Mouse (Mus musculus): ENCODE measurements around the gene Angptl2.

Angptl2 gene

DNA sequence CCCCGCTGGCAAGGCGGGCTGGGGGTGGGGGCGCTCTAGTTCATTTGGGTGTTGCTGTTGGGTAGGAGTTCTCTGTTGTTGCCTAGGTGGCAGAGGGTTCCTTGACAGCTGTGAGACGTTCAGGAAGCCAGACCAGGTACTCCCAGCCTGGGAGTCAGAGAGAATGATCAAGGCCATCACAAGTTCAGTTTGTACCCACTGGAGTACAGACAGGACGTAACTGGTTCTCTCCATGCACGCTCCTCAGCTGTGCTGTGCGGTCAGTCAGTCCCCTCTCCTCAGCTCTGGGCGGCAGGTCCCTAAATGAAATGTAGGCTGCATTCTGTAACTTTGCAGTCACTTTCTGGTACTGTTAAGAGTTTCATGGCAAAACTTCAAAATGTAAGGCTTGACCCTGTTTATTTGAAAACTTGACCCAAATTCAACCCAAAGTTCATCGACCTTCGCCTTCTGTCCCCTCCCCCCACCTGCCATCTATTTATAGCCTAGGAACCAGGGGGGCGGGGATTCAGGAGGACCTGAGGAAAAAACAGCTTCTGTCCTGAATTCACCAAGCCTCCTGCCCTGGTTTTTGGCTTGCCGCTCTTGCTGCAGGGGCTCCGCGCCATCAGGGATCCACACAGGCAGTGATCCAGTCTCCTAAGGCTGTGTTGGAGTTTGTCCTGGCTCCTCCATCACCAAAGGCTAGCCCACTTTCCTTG is 15.4 kb upstream of the Angptl2 start:
- 73% methylated on average over 14 of the region's 14 CpGs for WGBS

DNA sequence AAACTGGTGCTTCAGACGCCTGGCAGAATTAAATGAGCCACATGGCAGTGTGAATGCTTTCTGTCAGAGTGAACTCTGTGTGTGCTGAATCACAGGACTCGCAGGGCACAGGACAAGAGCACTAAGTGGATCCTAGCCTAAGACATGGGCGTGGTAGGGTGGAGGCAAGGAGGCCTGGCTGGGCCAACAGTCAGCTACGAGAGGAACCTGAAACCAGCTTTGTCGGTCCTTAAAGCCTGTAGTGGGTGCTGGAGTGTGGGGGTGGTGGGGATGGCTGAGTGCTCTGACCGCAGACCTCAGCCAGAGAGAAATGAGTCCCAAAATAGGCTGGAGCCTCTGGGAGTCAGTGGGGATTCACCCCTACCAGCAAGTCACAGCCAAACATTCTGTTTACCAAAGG is 12.6 kb upstream of the Angptl2 start:
- WGBS = 49% methylated on average over 6 of the region's 6 CpGs

DNA sequence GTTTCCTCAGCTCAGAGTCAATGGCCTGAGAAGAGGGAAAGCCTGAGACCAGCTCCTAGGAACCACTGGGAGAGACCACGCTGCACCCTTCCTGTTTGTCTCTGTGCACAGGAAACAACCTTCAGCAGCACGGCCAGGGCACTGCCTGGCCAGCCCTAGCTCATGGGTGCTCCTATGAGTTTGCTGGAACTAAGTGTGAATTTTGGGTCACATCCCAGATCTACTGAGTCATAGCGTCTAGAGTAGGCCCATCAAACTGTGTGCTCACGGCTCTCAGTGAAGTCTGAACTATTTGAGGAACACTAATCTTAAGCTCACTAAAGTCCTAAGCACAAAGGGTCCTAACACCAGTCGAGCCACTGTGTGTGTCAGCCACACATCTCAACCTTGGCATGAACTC is 10.9 kb upstream of the Angptl2 start:
- WGBS = 39% methylated on average over 5 of the region's 5 CpGs

DNA sequence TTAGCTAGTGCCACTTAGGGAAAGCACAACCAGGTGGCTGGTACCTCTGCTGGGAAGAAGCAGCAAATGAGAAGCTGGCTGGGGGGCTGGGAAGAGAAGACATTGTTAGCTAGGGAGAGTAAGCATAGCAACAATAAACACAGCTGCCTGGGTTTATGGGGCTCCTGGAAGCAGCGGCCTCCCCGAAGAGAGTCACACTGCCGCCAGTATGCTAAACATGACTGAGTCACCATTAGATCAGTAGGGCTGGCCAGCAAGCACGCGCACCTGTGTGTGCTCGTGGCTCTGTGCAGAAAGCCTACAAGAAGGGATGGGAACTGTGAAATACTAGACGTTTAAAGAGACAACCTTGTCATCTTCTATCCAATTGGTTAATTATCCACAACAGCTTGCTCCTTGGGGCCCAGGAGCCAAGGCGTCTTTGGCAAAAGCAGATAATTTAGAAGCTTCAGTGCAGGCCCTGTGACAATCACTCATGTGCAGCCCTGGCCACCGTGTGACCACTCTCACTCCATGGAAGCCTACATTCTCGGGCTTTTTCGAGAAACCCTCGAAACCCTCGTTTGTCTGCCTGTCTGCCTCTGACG is 9.8 kb upstream of the Angptl2 start:
- 51% methylated on average over 14 of the region's 14 CpGs for WGBS

DNA sequence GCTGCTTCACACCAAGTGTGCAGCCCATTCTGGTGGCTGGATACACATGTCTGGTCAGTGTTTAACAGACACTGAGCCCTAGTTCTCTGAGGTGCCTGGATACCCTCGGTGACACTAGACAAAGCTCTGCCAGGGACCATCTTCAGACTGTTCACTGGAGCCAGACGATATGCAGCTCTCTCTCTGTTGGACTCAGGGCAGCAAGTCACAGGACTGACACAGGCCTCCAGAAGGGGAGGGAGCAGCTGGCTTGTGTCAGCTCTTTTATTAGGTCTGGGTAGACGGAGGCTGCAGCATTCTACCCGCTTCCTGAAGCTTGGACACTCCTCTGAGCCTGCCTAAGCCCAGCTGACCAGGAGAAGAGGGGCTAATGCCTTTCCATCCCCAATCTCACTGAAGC is 8.8 kb upstream of the Angptl2 start:
- 44% methylated on average over 4 of the region's 4 CpGs for WGBS

DNA sequence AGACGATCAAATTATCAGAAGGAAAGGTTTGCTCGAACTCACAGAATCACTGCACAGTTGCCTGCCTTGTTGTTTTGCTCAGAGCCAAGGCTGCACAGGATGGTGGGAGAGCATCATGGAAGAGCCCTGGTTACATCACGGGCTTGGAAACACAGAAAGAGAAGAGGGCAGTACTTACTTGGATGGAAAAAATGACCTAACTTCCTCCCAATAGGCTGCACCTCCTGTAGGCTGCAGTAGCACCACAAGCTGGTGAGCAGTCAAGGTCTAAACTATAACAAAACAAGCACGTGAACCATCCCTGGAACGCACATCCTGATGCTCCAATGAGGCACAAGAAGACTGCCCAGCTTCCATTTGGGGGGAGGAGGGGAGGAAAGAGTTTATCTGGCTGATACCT is 7.7 kb upstream of the Angptl2 start:
- 91% methylated on average over 5 of the region's 5 CpGs for WGBS

DNA sequence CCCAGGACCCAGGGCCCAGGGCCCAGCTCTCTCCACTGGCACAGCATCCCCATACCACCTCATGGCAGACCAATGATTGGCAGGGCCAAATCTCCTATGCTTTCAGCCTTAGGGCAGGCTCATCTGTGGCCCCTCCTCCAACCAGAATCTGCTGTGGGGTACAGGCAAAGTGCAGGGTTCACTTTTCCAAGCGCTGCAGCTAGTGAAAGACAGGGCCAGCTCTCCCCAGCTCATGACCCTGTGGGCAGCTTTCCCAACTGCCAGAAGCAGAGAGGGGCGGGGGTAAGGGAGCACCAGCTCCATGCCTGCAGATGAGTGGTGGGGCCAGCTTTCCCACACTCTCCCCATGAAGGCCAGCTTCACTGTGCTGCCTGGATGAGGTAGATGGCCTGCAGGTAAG is 5.0 kb upstream of the Angptl2 start:
- 73% methylated on average over 2 of the region's 2 CpGs for WGBS

DNA sequence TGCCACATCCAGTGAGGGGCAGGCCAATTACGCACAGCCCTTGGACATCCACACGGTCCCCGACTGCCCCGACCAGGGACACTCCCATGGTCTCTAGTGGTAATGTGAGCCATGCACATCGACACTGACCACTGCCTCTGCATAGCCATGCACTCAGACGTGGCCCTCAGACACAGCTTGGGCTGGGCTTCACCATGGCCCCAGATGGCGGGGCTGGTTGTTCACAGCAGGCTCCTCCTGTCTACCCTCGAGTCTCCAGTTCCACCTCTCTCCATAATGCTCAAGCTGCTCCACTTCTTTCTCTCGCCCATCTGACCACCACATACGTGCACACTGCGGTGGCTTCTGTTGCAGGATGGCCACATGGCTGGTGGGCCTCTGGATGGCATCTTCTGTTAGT is 4.6 kb upstream of the Angptl2 start:
- 82% methylated on average over 11 of the region's 11 CpGs for WGBS

DNA sequence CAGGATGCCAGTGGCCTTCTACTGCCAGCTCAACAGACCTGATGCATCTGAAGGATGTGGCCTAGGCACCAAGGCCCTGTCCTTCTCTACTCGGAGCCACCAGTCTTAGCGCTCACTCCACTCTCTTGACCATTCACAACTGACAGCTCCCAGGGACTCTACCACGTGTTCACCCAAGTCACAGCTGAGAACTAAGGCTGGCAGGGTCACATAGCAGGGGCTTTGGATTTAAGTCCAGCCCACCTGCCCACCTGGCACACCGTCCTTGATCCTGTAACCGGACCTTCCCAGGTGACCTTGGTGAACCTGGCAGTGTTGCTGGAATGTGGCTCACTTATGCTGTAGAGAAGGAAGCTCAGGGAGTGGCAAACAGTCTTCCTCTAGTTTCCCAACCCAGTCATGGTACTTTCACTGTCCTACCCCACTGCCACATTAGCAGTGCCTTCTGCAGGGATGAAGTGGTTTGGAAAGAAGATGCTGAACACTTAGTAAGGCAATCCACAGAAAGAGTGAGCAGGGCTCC is 631 bp upstream of the Angptl2 start:
- WGBS = 73% methylated on average over 5 of the region's 5 CpGs

DNA sequence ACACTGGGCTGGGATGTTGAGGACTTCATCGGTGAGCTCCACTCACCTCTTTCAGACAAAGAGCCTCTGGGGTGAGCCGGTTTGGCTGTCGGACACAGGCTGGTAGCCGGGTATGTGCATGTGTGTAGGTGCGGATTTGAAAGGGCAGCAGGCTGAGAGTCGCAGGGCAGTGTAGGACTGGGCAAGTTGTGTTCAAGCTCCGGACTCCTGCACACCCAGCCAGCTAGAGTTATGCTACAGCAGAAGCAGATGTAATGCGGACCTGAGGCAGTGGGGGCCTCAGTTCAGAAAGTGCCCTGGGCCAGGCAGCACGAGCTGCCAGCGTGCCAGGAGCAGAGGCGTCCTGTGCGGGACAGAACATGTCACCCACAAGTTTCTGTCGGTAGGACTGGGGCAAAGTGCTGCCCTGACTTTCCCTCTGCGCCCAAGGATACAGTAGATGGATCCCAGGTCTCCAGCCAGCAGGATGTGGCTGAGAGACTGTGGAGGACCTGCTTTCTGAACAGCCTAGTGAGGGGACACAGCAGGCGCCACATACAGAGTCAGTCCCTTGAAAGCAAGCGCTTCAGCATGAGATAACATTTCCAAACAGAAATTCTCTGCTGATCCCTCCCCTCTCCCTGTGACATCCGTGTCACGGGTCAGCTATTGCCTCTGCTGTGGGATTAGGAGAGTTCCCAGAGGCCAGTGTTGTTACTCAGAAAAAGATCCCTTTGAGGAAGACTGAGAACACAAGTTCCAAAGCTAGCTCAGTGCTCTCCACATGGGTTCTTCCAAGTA is 966 bp downstream of the Angptl2 start:
- 60% methylated on average over 18 of the region's 18 CpGs for WGBS

DNA sequence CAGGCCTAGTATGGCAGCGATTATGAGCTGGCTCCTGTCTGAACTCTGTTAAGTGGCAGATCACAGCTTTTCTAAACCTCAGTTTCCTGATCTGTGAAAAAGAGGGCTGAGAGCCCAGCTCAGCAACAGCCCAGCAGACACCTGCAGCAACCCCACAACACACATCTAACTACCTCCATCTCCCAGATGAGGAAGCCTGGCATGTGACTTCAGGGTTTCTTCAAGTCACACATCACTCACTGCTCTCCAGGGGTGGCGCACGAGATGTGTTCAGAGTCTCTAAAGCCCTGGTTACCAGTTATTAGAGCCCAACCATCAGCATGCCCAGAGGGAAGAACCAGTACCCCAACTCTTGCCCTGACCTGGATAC is 1.5 kb downstream of the Angptl2 start:
- WGBS = 67% methylated on average over 3 of the region's 3 CpGs

DNA sequence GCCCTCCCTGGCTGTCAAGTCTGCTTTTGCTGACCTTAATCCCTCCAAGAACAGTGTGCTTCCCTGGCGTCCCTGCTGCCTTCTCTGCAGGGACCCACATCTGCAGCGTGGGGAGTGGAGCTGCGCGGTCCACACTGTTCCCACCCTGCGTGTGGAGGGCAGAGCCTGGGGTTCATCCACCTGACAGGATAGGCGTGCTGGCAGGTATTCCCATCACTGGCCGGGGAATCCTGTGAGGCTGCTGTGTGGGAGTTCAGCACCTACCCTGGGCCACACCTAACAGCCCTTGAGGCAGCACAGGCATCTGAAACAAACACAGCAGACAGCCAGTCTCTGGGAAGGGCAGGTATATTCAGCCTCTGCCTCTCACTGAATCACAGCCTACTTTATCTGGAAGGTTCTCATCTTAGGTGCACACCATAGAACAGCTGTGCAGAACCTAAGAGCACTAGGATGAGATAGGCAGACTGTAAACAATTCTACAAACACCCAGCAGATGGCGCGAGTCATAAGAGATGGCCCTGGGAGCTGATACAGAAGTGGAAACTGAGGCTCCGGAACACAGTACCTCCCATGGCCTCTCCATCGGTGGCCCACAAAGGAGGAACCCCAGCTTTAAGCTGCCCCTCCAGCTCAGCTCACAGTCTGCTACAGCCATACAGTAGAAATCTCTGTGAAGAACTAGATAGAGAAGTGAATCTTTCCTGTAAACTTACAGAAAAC is 3.2 kb downstream of the Angptl2 start:
- WGBS = 56% methylated on average over 11 of the region's 11 CpGs

DNA sequence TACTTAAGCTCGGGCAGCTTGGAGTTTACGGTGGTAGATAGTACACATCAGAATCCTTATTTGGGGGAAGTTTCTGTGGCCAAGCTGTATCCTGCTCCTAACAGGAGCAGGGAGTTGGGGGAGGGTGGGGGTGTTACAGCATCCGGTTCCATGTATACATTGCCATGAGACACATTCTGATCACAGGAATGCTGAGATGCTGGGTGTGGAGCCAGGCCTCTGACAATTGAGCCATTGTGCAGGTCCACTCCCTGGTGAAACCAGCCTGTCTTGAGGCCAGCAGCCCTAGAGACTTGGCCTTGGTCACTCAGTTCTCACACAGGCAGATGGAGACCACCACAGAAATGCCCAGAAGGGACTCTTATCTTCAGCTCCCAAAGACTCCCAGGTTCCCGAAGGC is 3.8 kb downstream of the Angptl2 start:
- WGBS = 54% methylated on average over 4 of the region's 4 CpGs

DNA sequence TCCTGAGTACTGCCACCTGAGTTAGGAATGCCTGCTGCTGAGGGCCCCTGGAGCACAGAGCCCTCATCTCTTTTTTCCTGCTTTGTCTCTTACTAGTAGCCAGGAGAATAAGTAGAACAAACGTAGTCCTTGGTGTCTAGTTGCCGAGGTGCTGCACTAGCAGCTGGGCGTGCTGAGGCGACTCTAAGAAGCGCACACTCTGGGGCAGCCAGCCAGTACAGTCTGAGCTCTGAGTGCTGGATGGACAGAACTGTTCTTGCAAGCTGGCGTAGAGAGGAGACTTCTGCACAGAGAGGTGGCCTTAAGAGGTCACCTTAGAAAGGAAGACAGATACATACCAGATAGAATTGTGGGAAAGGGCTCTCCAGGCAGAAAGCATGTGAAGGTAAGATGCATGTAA is 4.4 kb downstream of the Angptl2 start:
- 46% methylated on average over 6 of the region's 6 CpGs for WGBS

DNA sequence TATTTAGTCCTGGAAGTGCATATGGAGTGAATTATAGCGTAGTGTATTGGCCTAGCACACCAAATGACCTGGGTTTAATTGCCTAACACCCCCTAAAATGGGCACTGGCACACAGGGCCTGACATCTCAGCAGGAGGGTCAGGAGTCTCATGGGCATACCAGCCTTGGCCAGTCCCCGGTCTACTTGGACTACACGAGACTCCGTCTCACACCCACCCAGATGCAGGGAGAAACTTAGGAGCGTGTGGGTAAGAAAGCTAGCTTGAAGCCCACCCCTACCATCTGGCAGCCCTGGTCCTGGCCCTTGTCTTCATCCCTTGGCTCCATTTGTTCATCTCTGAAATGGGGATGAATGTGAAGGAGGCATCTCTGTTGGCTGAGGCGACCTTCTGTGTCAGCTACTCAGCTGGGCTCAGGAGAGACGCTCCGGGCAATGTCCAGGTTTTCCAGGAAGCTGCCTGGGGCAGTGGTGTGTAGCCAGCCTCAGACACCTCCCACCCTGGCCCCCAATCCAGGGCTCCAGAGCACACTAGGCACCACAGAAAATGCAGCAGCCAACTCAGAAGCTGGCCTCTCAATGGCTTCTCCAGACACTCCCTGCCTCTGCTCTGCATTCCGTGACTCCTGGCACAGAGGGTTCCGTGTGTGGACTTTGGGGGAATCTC is 4.9 kb downstream of the Angptl2 start:
- 72% methylated on average over 10 of the region's 10 CpGs for WGBS

DNA sequence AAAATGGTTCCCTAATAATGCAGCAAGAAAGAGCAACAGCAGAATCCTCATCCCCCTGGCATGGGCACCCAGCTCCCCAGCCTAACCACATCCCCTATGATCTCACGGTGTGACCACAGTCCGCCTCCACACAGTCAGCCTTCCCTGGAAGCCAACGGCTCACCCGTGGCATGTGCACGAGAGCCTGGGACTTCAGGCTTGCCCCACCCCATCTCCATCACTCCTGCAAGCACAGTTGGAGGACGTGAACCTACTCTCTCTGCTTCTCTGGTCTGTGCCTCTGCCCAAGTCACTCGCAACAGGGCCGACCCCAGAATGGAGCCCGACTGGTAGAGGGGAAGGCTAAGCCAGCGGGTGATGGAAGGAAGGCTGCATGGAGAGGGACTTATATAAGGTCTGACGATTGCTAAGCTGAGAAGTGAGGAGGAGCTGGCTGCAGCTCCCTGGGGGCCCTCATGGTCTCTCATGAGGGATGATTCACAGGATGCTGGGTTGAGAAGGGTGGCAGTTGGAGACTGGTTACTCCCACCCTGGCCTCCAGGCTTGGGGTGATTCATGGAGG is 5.6 kb downstream of the Angptl2 start:
- 52% methylated on average over 11 of the region's 11 CpGs for WGBS

DNA sequence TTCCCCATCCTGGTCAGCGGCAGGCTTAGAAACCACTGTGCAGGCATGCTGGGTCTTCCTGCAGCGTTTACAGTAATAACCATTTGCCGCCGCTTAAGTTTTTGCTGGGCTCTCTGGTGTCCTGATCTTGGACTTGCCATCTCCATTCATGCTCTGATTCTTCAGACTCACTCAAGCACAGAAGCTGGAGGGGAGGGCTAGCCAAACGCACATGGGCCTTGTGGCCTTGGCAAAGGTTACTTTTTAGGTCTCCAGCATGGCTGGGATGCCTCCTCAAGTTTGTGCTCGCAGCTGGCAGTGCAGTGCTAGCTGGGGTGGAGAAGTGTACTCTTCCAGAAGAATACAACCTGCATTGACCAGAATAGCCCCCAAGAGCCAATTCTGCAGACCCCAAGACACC is 6.6 kb downstream of the Angptl2 start:
- 82% methylated on average over 6 of the region's 6 CpGs for WGBS

DNA sequence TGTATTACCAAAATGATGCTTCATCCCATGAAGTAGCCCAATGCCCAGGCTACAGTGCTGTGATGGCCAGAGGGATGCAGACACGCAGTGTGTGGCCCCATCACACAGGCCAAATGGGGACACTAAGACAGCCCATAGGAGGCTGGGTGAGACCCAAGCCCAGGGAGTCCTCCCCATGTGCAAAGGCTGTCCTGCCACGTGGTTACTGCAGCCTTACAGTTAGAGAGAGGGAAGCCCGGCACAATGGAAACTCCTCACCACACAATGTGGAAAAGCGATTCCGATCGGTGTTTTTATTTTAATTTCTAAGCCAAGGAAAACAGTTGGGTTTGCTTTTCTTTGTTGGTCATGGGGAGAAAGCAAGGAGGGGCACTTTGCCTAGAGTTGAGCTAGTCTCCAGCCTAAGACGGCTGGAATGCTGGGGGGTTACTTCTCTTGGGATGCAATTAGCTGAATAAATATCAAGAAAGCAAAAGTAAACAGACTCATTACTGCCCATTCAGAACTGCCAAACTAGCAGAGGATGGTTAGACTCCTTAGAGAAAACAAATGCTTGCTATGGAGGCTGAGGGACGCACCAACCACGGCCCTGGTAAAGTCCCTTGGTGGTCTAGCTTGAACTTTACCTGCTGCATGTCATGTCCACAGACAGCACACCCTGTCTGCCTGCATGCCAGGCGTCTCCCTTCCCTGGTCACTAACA is 7.9 kb downstream of the Angptl2 start:
- WGBS = 64% methylated on average over 10 of the region's 10 CpGs

DNA sequence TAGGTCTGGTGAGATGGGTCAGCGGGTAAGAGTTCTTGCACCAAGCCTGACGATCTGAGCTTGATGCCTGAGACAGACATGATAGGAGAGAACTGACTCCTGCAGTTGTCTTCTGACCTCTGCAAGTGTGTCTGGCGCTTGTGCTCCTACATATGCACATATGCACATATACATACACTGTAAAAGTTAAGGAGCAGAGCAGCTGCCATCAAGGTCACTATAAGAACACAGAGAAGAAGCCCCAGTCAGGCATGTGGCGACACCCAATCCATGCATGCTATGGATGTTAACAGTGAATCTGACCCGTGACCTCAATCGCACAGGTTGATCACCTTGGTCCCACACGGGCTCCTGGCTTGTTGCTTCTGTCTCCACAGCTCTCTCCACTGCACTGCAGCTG is 10.1 kb downstream of the Angptl2 start:
- 94% methylated on average over 7 of the region's 7 CpGs for WGBS

DNA sequence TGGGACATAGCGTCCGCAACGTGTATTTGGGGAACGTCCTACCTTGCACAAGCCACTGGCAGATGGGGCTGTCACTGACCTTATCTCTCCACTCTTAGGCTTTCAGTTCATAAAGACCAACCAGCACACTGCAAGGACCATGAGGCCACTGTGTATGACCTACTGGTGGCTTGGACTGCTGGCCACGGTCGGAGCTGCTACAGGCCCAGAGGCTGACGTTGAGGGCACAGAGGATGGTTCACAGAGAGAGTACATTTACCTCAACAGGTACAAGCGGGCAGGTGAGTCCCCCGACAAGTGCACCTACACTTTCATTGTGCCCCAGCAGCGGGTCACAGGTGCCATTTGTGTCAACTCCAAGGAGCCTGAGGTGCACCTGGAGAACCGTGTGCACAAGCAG is 12.2 kb downstream of the Angptl2 start:
- 93% methylated on average over 11 of the region's 11 CpGs for WGBS

DNA sequence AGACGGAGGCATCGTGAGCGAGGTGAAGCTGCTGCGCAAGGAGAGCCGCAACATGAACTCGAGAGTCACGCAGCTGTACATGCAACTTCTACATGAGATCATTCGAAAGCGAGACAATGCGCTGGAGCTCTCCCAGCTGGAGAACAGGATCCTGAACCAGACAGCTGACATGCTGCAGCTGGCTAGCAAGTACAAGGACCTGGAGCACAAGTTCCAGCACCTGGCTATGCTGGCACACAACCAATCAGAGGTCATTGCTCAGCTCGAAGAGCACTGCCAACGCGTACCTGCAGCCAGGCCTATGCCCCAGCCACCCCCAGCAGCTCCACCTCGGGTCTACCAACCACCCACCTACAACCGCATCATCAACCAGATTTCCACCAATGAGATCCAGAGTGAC is 12.7 kb downstream of the Angptl2 start:
- WGBS = 81% methylated on average over 15 of the region's 15 CpGs
